In the genomic region with DNA sequence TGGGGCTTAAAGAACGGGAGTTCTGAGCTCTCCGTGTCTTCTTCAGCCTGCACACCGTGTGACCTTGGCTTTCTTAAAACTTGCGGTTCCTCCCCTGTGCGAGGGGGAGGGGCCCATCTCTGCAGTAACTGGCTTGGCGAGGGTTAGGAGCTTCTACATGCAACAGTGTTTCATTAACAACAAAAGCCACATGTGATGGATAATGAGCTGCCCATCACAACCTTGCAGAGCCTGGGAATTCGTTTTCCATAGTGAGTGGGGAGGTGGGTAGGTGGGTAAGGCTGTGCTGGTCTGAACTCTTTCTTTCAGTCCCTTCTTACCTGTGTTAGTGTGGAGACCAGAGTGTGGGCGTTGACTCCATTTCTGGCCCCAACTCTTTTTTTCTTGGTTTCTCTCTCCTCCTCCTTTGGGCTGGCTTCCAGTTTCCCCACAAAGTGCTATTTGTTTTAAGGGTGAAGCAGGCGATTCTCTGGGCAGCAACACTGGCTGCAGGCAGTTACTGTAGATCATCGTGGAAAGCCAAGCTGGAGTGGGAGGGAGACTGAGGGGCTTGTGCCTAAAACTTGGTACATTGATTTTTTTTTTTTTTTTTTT, we compare ENCODE assay signal across 8 mouse cellular contexts. TPM values are rescaled to one million over a fixed set of nuclear protein-coding genes. Genes with fewer than 3 reads are reported as not detected.
A peak's percentile ranks its signal among the peaks of the same experiment; 100 is the strongest.
DNase-seq lines count a peak whose midpoint lies in the region; ATAC-seq lines count a peak whose summit lies in the region.

No protein-coding gene starts in this region.

- H3K4me3 ChIP-seq in forebrain, embryonic 13.5 days: no peak overlapping the region
- H3K4me3 ChIP-seq in forebrain, embryonic 11.5 days (ENCODE audit: low read depth, low read length): no peak overlapping the region
- H3K4me3 ChIP-seq in stomach, embryonic 16.5 days (replicated peaks; ENCODE audit: low read length): no peak overlapping the region

- no peak for DNase-seq in forebrain, embryonic 11.5 days (ENCODE audit: low spot score)
- DNase-seq in 3134 (ENCODE audit: extremely low read depth, insufficient read length, low spot score): peak; percentile 37
- DNase-seq in fibroblast of lung, adult 2 months (ENCODE audit: low read depth): peak; percentile 56
- peak; percentile 56 to 58 for DNase-seq in layer of hippocampus, adult 8-10 months (ENCODE audit: low spot score in 2 of 2)
- no peak for DNase-seq in heart, adult 8-10 months (ENCODE audit: low spot score)
- DNase-seq in urinary bladder, postnatal 4 days (ENCODE audit: low spot score in 2 of 2): no peak

- H3K4me1 ChIP-seq in forebrain, embryonic 13.5 days: peaks cover 44% of the 10 kb centered on the region
- peaks cover 15% of the 10 kb centered on the region; the same call in 1 of the 2 replicates for H3K4me1 ChIP-seq in forebrain, embryonic 11.5 days (replicated peaks; ENCODE audit: control insufficient read depth, insufficient read depth, low read length)
- peaks cover 37% of the 10 kb centered on the region for H3K4me1 ChIP-seq in stomach, embryonic 16.5 days (ENCODE audit: control insufficient read depth, insufficient read depth, low read length)

- H3K27ac ChIP-seq in forebrain, embryonic 13.5 days: peak overlapping the region; percentile 51; the same call in 1 of the 2 replicates
- no peak overlapping the region; the same call in 1 of the 2 replicates for H3K27ac ChIP-seq in forebrain, embryonic 11.5 days (ENCODE audit: low read depth, low read length)
- peak overlapping the region; percentile 42 for H3K27ac ChIP-seq in stomach, embryonic 16.5 days (ENCODE audit: low read length)

- H3K36me3 ChIP-seq in forebrain, embryonic 13.5 days (ENCODE audit: poor library complexity, severe bottlenecking): peaks cover 4% of the 10 kb centered on the region
- no peaks in the 10 kb centered on the region for H3K36me3 ChIP-seq in forebrain, embryonic 11.5 days (ENCODE audit: control insufficient read depth, insufficient read depth, low read length)
- H3K36me3 ChIP-seq in stomach, embryonic 16.5 days (ENCODE audit: control insufficient read depth, insufficient read depth, low read length): no peaks in the 10 kb centered on the region

- H3K9me3 ChIP-seq in forebrain, embryonic 13.5 days (replicated peaks): no peaks in the 10 kb centered on the region
- H3K9me3 ChIP-seq in forebrain, embryonic 11.5 days (ENCODE audit: control insufficient read depth, low read length): no peaks in the 10 kb centered on the region
- no peaks in the 10 kb centered on the region for H3K9me3 ChIP-seq in stomach, embryonic 16.5 days (replicated peaks; ENCODE audit: control insufficient read depth, low read length)

- peak; percentile 55 for ATAC-seq in forebrain, embryonic 13.5 days
- no peak; the same call in 1 of the 2 replicates for ATAC-seq in forebrain, embryonic 11.5 days (replicated peaks; ENCODE audit: low FRiP score)
- ATAC-seq in stomach, embryonic 16.5 days (ENCODE audit: insufficient read depth, low FRiP score): peak; percentile 57; the same call in 1 of the 2 replicates

- peak overlapping the region; percentile 34 for H3K4me2 ChIP-seq in forebrain, embryonic 13.5 days
- H3K4me2 ChIP-seq in forebrain, embryonic 11.5 days (ENCODE audit: low read depth, low read length, severe bottlenecking): no peak overlapping the region
- H3K4me2 ChIP-seq in stomach, embryonic 16.5 days (ENCODE audit: low read depth, low read length): peak overlapping the region; percentile 12

- no peak overlapping the region for H3K9ac ChIP-seq in forebrain, embryonic 13.5 days
- no peak overlapping the region; the same call in 1 of the 2 replicates for H3K9ac ChIP-seq in forebrain, embryonic 11.5 days (ENCODE audit: low read length)
- H3K9ac ChIP-seq in stomach, embryonic 16.5 days (ENCODE audit: low read length): no peak overlapping the region

- no peaks in the 10 kb centered on the region for H3K27me3 ChIP-seq in forebrain, embryonic 13.5 days
- no peaks in the 10 kb centered on the region for H3K27me3 ChIP-seq in forebrain, embryonic 11.5 days (ENCODE audit: control insufficient read depth, insufficient read depth, low read length)
- H3K27me3 ChIP-seq in stomach, embryonic 16.5 days (ENCODE audit: control insufficient read depth, insufficient read depth, low read length): no peaks in the 10 kb centered on the region

- WGBS in forebrain, embryonic 13.5 days: 37% methylated on average over 10 of the region's 10 CpGs
- 68% methylated on average over 10 of the region's 10 CpGs for WGBS in forebrain, embryonic 11.5 days
- WGBS in stomach, embryonic 16.5 days: 28% methylated on average over 10 of the region's 10 CpGs

RNA-seq across cellular contexts. Expression of a gene that starts 15.9 kb away (rescaled TPM):
- 27.2 and 27.3 TPM in 2 replicates for polyA plus RNA-seq in forebrain, embryonic 13.5 days (2015; fragmentation: Nextera tagmentation; extraction: Ambion mirVana)
- 26.8 and 28.9 TPM in 2 replicates for polyA plus RNA-seq in forebrain, embryonic 11.5 days (2014; fragmentation: Nextera tagmentation; extraction: Ambion mirVana)
- 10 to 100 TPM; 45.1 to 57.8 (median 50.1) TPM for total RNA-seq in layer of hippocampus, adult 8-10 months (2022)
- polyA plus RNA-seq in stomach, embryonic 16.5 days (2015; fragmentation: Nextera tagmentation; extraction: Ambion mirVana): 8.8 and 9.7 TPM in 2 replicates
- 10 to 100 TPM in 1 of 4 experiments, 1 to 10 TPM in 3; 7.2 to 11.1 (median 9.0) TPM for total RNA-seq in heart, adult 8-10 months (2022)

Comparison
In these comparisons a context has a peak if more than half of its experiments do, and no peak if none do; other contexts are left out.
1. DNase-seq: peak in 3134 (single experiment), fibroblast of lung, adult 2 months (single experiment) and layer of hippocampus, adult 8-10 months (2 of 2); none in forebrain, embryonic 11.5 days (single experiment), heart, adult 8-10 months (single experiment) and urinary bladder, postnatal 4 days (0 of 2).